Mouse (Mus musculus): ENCODE results near the gene Anxa11. TPM values are rescaled to one million over a fixed set of nuclear protein-coding genes. Genes with fewer than 3 reads are reported as not detected.
"Not testable (repeated sequence)": the region's sequence is repeated elsewhere in the genome, so short reads cannot be mapped to it uniquely, and the experiment has no call there.

The Anxa11 gene
- total RNA-seq, 2 experiments from 2014 or later: 35.6 to 44.5 TPM

DNA sequence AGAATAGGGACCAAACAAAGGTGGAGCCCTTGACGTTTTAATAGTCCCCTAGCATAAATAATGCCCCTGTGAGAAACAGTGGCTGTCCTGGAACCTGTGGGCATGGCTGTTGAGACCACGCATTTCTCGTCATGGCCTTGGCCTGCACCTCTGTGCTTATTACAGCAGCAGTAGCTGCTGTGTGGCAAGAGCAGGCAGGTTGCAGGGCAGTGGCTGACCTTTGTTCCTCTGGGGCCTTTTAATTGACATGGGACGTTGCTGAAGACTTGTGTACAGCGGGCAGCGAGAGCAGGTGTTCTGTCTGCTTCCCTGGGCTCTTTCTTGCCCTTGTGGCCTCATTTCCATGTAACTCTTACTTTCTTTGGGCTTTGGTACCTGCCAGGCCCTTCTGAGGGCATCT, 25.9 kb downstream of the Anxa11 start:
- no peak for DNase-seq (ENCODE audit: low spot score in 2 of 2)

DNA sequence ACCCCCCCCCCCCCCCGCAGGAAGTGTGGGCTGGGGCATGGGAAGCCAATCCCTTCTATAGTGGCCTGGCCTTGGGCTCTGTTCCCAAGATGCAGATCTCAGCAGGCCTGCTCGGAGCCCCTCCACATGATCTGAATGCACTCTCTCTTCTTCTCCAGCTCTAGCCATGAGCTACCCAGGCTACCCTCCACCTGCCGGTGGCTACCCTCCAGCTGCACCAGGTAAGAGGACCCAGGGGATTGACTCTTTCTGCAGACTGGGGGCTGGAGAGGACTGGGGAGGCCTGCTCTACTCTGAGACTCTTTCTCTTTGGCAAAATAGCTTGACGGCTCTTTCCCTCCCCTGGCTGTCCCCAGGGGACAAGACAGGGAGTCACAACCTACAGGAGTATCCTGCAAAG, 26.8 kb downstream of the Anxa11 start:
- DNase-seq (ENCODE audit: low spot score in 2 of 2): no peak

DNA sequence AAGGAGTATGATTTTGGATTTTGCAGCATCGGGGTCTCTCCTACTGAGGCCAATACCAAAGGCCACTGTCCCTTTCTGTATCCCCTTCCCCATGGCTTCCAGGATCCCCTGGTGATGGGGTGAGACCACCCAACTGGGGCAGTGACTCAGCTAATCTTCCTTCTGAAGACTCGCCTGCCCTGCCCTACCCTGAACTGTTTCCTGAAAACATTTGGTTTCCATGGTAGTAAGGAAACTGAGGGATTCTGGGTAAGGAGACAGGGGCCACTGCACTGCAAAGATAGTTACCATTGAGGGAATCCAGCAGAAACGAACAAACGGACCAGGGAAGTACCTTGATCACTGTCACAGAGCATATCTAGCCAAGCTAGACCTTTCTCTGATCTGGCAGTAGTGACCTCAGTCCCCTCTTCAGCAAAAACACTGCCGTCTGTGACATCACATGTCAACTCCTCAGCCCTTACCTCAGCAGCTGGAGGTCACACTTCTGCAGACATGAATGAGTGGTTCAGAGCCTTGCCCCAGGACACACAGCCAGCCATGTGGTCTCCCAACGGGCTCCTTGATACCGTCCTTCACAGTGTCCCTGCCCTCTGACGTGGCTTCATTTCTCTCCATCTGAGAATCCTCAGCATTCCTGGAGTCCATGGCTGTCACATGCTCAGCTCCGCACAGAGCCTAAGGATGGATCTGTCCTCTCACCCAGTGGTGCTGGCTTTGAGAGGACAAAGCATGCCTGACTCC, 27.4 kb downstream of the Anxa11 start:
- no peak for DNase-seq (ENCODE audit: low spot score in 2 of 2)

DNA sequence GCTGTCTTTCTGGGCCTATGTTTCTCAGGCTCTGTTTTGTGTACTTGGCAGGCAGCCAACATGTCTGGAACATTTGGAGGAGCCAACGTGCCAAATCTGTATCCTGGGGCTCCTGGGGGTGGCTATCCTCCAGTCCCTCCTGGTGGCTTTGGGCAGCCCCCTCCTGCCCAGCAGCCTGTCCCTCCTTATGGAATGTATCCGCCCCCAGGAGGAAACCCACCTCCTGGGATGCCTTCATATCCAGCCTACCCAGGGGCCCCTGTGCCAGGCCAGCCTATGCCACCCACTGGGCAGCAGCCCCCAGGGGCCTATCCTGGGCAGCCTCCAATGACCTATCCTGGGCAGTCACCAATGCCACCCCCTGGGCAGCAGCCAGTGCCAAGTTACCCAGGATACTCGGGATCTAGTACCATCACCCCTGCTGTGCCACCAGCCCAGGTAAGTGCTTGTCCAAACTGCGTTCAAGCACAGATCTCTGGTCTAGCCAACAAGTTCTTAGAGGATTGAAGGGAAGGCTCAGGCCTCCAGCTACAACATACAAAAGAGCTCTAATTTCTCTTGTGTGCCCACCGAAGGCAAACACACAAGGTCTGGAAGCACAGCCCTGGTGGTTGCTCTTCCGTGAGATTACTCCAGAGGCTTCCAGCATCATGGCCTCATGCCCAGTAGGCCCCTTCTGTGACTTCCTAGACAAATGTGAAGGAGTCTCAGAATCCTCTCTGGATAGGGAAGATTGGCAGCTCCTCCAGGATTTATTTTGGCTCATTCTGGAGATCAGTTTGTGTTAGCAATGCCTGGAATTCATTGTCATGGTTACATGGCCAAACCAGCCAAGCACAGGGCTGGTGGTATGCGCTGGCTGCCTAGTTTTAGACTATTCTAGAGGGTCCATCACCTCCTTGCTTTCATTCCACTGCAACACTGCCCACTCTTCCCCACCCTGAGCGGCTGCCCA, 30.8 kb downstream of the Anxa11 start:
- DNase-seq (ENCODE audit: low spot score in 2 of 2): peak; percentile 46 to 70

DNA sequence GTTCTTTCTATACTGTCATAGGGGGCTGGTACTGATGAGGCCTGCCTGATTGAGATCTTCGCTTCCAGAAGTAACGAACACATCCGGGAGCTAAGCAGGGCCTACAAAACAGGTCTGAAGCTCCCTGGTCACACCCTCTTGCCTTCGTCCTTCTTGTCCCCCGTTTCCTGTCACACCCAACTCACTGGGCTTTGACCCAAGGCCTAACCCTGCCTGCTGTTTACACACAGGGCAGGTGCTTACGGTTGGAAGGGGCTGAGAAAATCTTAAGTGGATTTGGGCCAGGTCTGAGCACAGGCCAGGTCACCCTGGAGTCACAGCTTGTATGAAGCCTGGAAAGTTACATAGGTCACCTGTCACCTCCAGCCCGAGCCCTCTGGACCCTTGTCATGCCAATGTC, 34.7 kb downstream of the Anxa11 start:
- DNase-seq (ENCODE audit: low spot score in 2 of 2): not testable (repeated sequence)

DNA sequence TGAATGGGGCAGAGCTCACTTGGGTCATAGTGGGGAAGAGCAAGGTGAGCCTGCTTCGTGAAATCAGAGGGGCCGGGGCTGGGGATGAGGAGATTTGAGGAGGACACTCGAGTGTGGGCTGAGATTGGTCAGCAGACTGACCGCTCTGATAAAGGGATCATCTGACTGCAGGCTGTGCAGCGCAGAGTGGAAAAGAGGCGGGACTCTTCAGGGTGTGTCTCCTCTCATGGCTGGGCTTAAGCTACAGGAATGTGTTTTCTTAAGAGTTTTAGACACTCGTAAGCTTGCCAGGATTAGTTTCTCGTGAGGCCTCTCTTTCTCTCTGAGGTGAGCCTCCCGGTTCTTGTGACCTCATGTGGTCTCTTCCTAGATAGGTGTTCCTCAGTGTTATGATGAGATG, 39.8 kb downstream of the Anxa11 start:
- not testable (repeated sequence) for DNase-seq (ENCODE audit: low spot score in 2 of 2)

DNA sequence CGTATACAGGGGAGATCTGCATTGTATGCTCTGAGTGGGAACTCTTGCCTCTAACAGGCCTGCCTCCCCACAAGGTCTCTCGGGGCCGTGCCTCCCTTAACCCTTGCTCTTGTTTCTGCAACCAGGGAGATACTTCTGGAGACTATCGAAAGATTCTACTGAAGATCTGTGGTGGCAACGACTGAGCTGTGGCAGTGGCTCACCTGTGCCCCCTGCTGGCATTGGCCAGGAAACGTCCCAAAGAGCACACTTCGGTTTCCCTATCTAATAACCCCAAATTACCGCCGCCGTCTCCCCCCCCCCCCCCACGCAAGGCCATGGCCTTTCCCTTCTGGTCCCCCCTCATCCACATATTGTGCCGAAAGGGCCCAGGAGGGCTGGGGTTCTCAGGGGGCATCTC, 43.9 kb downstream of the Anxa11 start:
- DNase-seq (ENCODE audit: low spot score in 2 of 2): not testable (repeated sequence)

DNA sequence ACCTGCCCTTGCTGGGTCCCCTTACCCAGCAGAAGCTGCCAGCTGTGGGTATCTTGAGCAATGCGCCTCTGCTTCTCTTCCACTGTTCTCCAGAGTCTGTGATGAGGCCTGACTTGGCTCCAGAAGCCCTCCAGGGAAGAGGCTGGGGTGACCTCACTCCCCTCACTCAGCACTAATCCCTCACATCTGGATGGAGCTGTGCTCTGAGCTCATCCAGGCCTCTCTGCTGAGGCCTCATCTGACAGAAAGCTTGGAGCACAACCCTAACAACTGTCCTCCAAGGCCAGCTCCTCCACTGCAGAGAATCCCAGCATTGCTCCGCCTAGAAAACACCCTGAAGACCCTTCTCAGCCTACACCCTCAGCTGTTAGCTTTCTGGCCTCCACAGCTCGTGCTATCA, 52.6 kb downstream of the Anxa11 start:
- DNase-seq (ENCODE audit: low spot score in 2 of 2): not testable (repeated sequence)

DNA sequence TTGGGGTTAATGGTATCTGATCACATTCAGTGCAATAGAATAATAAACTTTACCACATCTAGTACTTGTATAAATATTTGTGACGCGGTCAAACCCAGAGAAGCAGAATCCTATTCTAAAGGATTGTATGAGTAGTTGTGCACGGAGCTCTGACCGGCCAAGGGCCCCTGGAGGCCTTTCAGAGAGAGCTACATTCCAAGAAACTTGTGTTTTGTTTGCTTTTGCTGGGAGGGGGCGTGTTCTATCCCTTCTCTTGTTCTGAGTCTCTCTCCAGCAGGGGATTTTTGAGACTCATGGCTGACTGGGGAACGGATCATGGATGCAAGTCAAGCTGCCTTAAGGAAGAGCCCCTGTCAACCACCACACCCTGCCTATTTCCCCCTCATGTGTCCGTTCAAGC, 53.7 kb downstream of the Anxa11 start:
- DNase-seq (ENCODE audit: low spot score in 2 of 2): not testable (repeated sequence)

DNA sequence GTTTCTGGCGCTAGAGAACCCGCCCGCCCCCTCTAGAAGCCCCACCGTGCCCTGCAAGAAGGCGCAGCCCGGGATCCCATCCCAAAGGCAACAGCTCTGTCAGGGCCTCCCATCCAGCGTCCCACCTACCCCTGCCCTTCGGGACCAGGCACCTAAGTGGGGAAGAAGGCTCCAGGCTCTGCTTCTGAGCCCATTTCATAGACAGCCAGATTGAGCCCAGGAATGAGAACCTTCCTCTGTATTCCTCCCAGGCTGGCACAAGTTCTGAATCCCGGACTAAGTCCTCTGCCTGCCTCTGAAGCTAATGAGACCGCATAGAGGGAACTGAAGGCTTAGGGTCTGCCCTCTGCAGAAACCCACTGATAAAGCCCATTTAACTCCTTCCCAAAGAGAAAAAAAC, 61.0 kb downstream of the Anxa11 start, which contains the start of gene Plac9a:
TSS of gene Plac9a (minus strand) at position 101 of the 400 bp plus-strand sequence.
- not testable (repeated sequence) for DNase-seq (ENCODE audit: low spot score in 2 of 2)

DNA sequence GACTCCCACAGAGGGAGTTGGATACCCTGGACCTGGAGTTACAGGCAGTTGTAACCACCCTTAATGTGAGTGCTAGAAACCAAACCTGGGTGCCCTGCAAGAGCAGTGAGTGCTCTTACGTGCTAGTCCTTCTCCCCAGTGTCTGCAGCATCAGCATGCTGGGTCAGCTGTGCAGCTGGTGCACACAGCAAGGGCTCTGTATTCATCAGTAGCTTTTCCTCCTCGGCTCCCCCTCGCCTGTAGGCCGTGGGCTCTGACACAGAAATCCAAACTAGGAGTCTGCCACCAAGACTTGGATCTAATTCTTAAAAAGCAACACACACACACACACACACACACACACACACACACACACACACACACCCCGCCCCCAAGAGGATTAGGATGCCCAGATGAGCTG, 63.3 kb downstream of the Anxa11 start:
- peak; percentile 0 for DNase-seq (ENCODE audit: low spot score in 2 of 2)

DNA sequence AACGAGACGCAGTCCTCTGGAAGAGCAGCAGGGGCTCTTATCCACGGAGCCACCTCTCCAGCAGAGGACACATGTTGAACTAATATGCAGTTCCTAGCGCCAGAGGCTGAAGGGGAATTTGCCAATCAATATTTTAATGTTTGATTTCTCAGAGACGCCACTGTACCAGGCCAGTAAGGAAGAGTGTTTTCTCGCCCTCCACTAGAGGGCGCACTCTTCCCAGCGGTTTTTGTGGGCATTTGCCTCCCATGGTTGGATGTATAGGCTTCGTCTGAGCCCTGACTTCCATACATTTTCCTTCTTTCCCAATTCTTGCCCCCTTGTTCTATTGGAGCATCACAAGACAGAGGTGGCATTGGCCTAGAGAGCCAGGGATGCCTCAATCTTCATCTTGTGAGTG, 65.3 kb downstream of the Anxa11 start:
- DNase-seq (ENCODE audit: low spot score in 2 of 2): not testable (repeated sequence)

DNA sequence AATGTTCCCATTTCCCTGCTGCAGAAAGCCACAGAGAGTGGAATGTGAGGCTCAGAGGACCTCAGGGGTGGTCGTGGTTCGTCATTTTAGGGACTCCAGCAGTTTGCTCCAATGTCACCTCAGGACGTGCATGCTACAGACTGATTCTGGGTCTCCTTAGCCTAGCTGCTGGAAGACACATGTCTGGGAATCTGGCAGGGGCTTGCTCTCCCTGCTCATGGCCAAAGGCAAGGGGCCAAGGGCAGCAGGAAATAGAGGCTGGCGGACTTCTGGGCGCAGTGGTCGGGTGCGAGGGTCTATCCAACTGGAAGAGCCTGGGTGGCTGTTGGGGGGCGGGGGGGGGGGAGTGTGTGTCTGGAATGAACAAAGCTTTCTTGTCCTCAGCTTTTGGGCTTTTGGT, 67.0 kb downstream of the Anxa11 start:
- DNase-seq (ENCODE audit: low spot score in 2 of 2): not testable (repeated sequence)

DNA sequence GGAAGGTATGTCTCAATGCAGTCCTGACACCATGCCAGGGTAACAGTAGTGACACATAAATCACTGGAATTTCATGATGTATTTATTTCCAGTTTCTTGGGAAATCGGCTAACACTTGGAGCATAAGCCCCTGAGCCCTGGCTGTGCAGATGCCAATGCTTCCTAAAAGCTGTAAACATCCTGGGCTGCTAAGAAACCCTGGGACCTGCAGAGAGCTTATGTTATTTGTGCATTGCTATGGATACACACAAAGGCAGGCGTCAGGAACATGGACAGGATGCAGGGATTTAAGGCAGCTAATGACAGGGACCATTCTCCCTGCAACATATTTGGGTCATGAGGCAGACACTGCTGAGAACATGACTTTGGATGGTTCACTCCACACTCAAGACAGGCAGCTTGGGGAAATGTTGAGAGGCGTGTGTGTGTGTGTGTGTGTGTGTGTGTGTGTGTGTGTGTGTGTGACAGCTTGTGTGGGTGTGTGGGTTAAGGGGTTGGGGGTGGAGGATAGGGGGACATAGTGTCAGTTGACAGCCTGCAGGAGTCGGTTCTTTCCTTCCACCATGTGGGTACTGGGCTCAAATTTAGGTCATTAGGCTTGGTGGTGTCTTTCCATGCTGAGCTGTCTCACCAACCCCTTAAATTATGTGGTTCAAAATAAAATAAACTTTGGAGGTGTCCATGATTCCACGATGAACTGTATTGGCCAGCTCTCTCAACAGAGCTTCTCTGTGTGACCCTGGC, 76.6 kb downstream of the Anxa11 start:
- not testable (repeated sequence) for DNase-seq (ENCODE audit: low spot score in 2 of 2)

DNA sequence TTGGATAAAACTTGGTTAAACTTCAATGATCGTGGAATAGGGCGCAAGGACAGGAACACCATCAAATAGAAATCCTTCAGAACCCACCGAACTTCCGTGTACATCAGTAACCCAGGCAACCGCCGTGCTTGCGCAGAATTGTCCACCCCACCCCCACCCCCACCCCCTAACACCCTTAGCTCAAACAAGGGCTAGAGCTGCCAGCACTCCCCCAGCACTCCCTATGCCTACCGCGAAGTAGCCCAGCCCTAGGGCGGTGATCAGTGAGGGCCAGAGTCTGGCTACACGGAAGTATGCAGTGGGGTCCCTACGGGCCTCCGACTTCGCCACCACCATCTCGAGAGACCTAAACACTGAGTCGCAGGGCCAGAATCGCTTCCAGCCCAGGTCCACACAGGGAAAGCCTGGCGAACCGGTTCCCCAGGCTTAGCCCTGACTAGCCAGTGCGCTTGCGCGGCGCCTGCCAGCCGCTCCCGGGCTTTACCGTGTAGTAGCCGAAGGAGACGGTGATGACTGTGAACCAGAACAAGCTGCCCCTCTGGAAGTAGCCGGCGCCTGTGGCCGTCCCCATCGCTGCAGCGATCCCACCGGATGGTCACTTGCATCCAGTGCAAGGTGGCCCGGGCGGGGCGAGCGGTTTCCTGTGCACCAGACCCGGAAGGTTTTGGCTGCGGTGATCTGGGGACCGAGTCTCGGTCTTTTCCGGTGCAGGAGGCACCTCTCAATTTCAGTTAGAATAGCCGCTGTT, 85.0 kb downstream of the Anxa11 start:
- not testable (repeated sequence) for DNase-seq (ENCODE audit: low spot score in 2 of 2)

DNA sequence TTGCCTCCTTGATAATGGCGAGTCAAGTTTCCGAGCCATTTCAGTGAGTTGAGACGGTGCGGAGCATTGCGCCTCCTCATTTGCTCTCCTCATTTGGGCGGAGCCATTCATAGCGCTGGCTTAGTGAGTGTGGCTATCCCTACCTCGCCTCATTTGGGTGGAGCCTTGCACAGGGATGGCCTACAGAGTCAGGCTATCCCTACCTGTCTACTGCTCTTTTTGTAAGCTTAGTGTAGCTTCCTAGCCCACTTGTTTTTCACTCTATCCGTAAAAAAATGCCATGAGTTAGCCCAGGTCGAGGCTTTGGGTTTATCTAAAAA, 85.6 kb downstream of the Anxa11 start, which contains the start of gene Tmem254a:
TSS of gene Tmem254a (minus strand) at position 111 of the 320 bp plus-strand sequence.
- not testable (repeated sequence) for DNase-seq (ENCODE audit: low spot score in 2 of 2)
